Mouse (Mus musculus) embryonic fibroblast, embryonic 13.5 days (primary cell): Measurements from ENCODE around the gene Cyp2u1.

Experiments used
- CTCF ChIP-seq: IDR thresholded peaks from 2 replicates; pipeline ENCODE4 v1.5.1; 2011; ENCODE audit warnings: mild to moderate bottlenecking, control low read depth, low read length, moderate library complexity, borderline replicate concordance; ENCODE audit not compliant: insufficient read depth
- POLR2A ChIP-seq: IDR thresholded peaks from 2 replicates; pipeline ENCODE4 v1.6.1; 2011; ENCODE audit warnings: low read depth, mild to moderate bottlenecking, control low read depth, low read length, moderate library complexity

DNA sequence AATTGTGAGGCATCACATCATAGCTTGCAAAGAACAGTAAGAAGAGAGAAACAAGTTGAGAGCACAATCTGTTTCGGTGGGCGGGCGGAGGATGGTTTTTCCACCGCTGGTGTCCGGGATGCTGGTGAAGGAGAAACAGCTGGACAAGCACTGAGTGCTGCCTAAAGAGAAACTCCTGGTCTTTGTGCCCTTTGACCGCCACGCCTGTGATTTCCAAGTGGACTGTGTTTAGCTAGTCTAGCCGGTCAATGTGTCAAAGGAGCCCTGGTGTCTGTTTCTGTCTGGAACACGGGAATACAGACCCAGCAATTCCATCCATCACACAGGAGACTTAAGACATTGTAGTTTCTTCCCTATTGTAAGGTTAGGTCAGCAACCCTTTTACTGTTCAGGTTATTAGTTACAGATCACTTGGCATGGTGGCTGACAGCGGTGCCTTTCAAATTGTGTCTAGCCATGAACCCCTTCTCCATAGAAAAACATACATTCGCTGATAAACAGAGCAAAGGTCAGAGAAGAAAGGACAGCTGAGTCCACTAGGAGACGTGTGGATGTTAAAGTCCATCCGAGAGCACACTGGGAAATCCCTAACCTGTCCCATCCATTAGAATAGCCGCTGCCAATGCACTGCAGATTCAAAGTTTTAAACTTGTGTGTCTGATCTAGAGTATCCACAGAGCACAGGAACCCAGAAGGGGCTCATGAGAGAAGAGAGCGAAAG, 39.1 kb downstream of the Cyp2u1 start:
- TF ChIP-seq POLR2A (no peak), CTCF (no peak)
